8 mouse cellular contexts compared by ENCODE assay signal in the genomic region with DNA sequence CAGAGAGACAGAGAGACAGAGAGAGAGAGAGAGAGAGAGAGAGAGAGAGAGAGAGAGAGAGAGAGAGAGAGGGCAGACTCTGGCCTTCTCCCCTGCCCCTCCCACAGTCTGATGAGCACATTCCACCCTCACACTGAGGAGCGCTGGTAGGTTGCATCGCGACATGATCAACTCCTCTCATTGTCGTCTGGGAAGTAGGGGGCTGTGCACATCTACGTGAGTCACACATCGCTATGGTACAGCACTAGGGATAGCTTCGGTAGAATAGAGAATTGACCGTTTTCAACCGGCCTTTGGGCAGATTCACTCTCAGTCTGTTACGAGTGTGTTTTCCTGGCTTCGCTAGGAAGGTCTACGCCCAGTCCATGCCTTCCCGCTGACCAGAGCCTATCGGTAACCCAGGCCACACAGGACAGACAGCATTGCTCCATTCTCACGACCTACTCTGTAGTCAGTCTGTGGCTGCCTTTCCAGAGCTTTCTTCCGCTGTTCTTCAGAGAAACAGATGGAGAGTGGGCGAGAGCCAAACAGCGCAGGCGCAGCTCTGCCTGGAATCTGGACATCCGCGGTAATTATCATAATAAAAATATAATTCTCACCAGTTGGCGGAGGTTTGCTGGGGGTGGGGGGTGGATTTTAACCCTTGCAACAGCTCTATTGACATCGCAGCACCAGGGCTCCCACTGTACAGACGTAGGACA.
DNase-seq lines count a peak whose midpoint lies in the region; ATAC-seq and TF ChIP-seq lines count a peak whose summit lies in the region.

No protein-coding gene starts in this region.

- no peak for TF ChIP-seq POLR2A in testis, adult 2 months (IDR thresholded peaks at IDR 0.05; ENCODE audit: control insufficient read depth, low read depth, low read length)
- TF ChIP-seq POLR2A in kidney, adult 2 months (IDR thresholded peaks at IDR 0.05; ENCODE audit: low read depth, low read length), result no peak

- peak overlapping the region; percentile 83 for H3K4me3 ChIP-seq in testis, adult 2 months (ENCODE audit: control insufficient read depth, low read depth, low read length)
- no peak overlapping the region for H3K4me3 ChIP-seq in kidney, adult 2 months (ENCODE audit: insufficient read depth, low read depth, low read length)

- H3K4me1 ChIP-seq in testis, adult 2 months (ENCODE audit: control insufficient read depth, insufficient read depth, low read length), result peaks cover 9% of the 10 kb centered on the region
- no peaks in the 10 kb centered on the region for H3K4me1 ChIP-seq in kidney, adult 2 months (ENCODE audit: control insufficient read depth, insufficient read depth, low read length)

- no peaks in the 10 kb centered on the region for H3K27me3 ChIP-seq in testis, adult 2 months (ENCODE audit: control insufficient read depth, insufficient read depth, low read length)
- H3K27me3 ChIP-seq in kidney, adult 2 months (replicated peaks; ENCODE audit: control insufficient read depth, insufficient read depth, low read length), result no peaks in the 10 kb centered on the region

- no peaks in the 10 kb centered on the region for H3K36me3 ChIP-seq in testis, adult 2 months (ENCODE audit: control insufficient read depth, insufficient read depth, low read length)
- no peaks in the 10 kb centered on the region for H3K36me3 ChIP-seq in kidney, adult 2 months (ENCODE audit: control insufficient read depth, insufficient read depth, low read length)

- 88% methylated on average over 24 of the region's 24 CpGs for WGBS in kidney, adult 2 months

- no peak for DNase-seq in testis, postnatal 10 days (ENCODE audit: low spot score)
- DNase-seq in layer of hippocampus, postnatal 25 days (ENCODE audit: extremely low spot score in 1 of 2, low spot score in 1 of 2), result peak; percentile 46
- DNase-seq in right cerebral cortex, adult 2 months (ENCODE audit: low spot score in 2 of 2), result peak; percentile 78 to 79
- DNase-seq in kidney, adult 2 months, result no peak
- no peak for DNase-seq in spleen, postnatal 10 days (ENCODE audit: low spot score in 2 of 2)
- DNase-seq in spleen, postnatal 4 days (ENCODE audit: low spot score in 2 of 2), result no peak

- no peak overlapping the region for H3K27ac ChIP-seq in testis, adult 2 months (ENCODE audit: control insufficient read depth, insufficient read depth, low read depth, low read length)
- no peak overlapping the region for H3K27ac ChIP-seq in kidney, adult 2 months (ENCODE audit: insufficient read depth, low read depth, low read length)

- ATAC-seq in frontal cortex, adult (ENCODE audit: low TSS enrichment), result peak; percentile 85

- no peak for TF ChIP-seq CTCF in testis, adult 2 months (IDR thresholded peaks at IDR 0.05; ENCODE audit: control insufficient read depth, insufficient read depth, insufficient replicate concordance, low read depth, low read length)
- no peak for TF ChIP-seq CTCF in kidney, adult 2 months (conservative IDR thresholded peaks at IDR 0.05; ENCODE audit: insufficient read depth, insufficient read length, low read depth, low read length)

Comparison
In these comparisons a context has a peak if more than half of its experiments do, and no peak if none do; other contexts are left out.
1. DNase-seq: peak in layer of hippocampus, postnatal 25 days (2 of 2) and right cerebral cortex, adult 2 months (2 of 2); none in testis, postnatal 10 days (single experiment), kidney, adult 2 months (single experiment), spleen, postnatal 10 days (0 of 2) and spleen, postnatal 4 days (0 of 2).